Comparison of ENCODE assay signal across 8 mouse cellular contexts in the genomic region with DNA sequence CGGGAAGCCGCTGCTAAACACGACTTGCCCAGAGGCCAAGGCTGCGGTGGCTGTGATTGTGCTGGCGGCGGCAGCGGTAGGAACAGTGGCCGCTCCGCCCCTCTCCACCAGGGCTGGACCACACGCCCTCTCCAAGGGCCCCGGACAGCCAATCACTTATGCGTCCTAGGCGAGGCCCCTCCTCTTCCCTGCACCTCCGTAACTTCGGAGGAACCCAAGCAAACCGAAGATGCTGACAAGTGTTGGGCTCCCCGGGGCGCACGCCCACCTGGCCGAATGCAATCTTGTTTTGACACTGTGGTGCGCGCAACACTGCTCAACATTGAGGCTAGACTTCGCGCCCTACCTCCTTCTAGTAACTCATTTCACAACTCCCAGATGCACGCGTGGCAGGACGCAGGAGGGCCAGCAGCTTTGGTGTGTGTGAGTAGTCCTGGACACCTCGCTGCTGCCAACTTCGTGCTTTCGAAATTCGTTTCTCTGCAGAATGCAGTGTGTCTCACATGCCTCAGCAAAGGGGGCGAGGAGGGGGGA. TPM values are rescaled to one million over a fixed set of nuclear protein-coding genes. Genes with fewer than 3 reads are reported as not detected.
DNase-seq lines count a peak whose midpoint lies in the region; ATAC-seq and TF ChIP-seq lines count a peak whose summit lies in the region.

Gene Tll2, minus strand, starts transcription at position 25 of the 534 bp plus-strand sequence.

- ATAC-seq in forebrain, embryonic 11.5 days (replicated peaks; ENCODE audit: low FRiP score) = peak; percentile 95
- ATAC-seq in lung, postnatal 0 days = peak; percentile 98

- TF ChIP-seq EP300 in lung, postnatal 0 days (IDR thresholded peaks at IDR 0.05) = no peak

- peak within 1 kb of the TSS; percentile 43 for H3K4me3 ChIP-seq in forebrain, embryonic 11.5 days (ENCODE audit: low read depth, low read length)
- peak within 1 kb of the TSS; percentile 26 for H3K4me3 ChIP-seq in lung, postnatal 0 days (ENCODE audit: low read depth, low read length)

- H3K27ac ChIP-seq in forebrain, embryonic 11.5 days (ENCODE audit: low read depth, low read length) = no peak within 1 kb of the TSS
- no peak within 1 kb of the TSS for H3K27ac ChIP-seq in lung, postnatal 0 days (ENCODE audit: low read length)

- H3K27me3 ChIP-seq in forebrain, embryonic 11.5 days (ENCODE audit: control insufficient read depth, insufficient read depth, low read length) = peaks cover 33% of the 10 kb centered on the region
- H3K27me3 ChIP-seq in lung, postnatal 0 days (replicated peaks; ENCODE audit: insufficient read depth, low read length) = peaks cover 14% of the 10 kb centered on the region

- peak within 1 kb of the TSS; percentile 97 for H3K4me2 ChIP-seq in forebrain, embryonic 11.5 days (ENCODE audit: low read depth, low read length, severe bottlenecking)
- H3K4me2 ChIP-seq in lung, postnatal 0 days (replicated peaks; ENCODE audit: low read depth, low read length) = peak within 1 kb of the TSS; percentile 54

- H3K36me3 ChIP-seq in forebrain, embryonic 11.5 days (ENCODE audit: control insufficient read depth, insufficient read depth, low read length) = no peaks in the 10 kb centered on the region
- H3K36me3 ChIP-seq in lung, postnatal 0 days (ENCODE audit: insufficient read depth, low read length) = no peaks in the 10 kb centered on the region

- TF ChIP-seq CTCF in lung, postnatal 0 days (IDR thresholded peaks at IDR 0.05) = peak; percentile 12

- H3K9me3 ChIP-seq in forebrain, embryonic 11.5 days (ENCODE audit: control insufficient read depth, low read length) = no peaks in the 10 kb centered on the region
- no peaks in the 10 kb centered on the region for H3K9me3 ChIP-seq in lung, postnatal 0 days (ENCODE audit: low read length)

- 2% methylated on average over 32 of the region's 32 CpGs for WGBS in forebrain, embryonic 11.5 days
- 2% methylated on average over 32 of the region's 32 CpGs for WGBS in lung, postnatal 0 days

- DNase-seq in B cell, adult 2 months = peak; percentile 30 to 38
- peak; percentile 40 to 57 for DNase-seq in adrenal gland, adult 18-20 months (ENCODE audit: low spot score in 2 of 2)
- DNase-seq in forebrain, embryonic 11.5 days (ENCODE audit: low spot score) = peak; percentile 88
- DNase-seq in heart, postnatal 10 days = peak; percentile 66 to 70
- DNase-seq in kidney, postnatal 10 days = peak; percentile 71
- peak; percentile 83 for DNase-seq in lung, postnatal 0 days (ENCODE audit: low spot score)
- DNase-seq in ovary, postnatal 10 days (ENCODE audit: low spot score) = peak; percentile 26
- DNase-seq in urinary bladder, postnatal 25 days (ENCODE audit: low spot score) = peak; percentile 23

- H3K9ac ChIP-seq in forebrain, embryonic 11.5 days (ENCODE audit: low read length) = peak within 1 kb of the TSS; percentile 39
- no peak within 1 kb of the TSS for H3K9ac ChIP-seq in lung, postnatal 0 days (replicated peaks; ENCODE audit: low read depth)

- intact Hi-C loops in heart, postnatal 10 days (cut with DNase I) = no loop called here

- peaks cover 3% of the 10 kb centered on the region; the same call in 1 of the 2 replicates for H3K4me1 ChIP-seq in forebrain, embryonic 11.5 days (replicated peaks; ENCODE audit: control insufficient read depth, insufficient read depth, low read length)
- peaks cover 10% of the 10 kb centered on the region for H3K4me1 ChIP-seq in lung, postnatal 0 days (ENCODE audit: insufficient read depth, low read depth, low read length)

RNA-seq across cellular contexts. Expression of gene Tll2, which starts in this region (rescaled TPM):
- under 1 TPM in 1 of 2 experiments, not detected in 1; 0.06 TPM for total RNA-seq in adrenal gland, adult 18-20 months (2021)
- 0.95 and 1.1 TPM in 2 replicates for polyA plus RNA-seq in forebrain, embryonic 11.5 days (2014; fragmentation: Nextera tagmentation; extraction: Ambion mirVana)
- 1 to 10 TPM; 1.3 to 2.4 TPM for total RNA-seq in heart, postnatal 10 days (2021)
- polyA plus RNA-seq in lung, postnatal 0 days (2015; fragmentation: Nextera tagmentation; extraction: Ambion mirVana) = not detected in 2 replicates

Comparison
In these comparisons a context has a peak if more than half of its experiments do, and no peak if none do; other contexts are left out.
1. Peak in DNase-seq in adrenal gland, adult 18-20 months; RNA of the gene not detected or under 1 TPM.
2. Peak in DNase-seq, ATAC-seq, H3K4me3 ChIP-seq and H3K4me2 ChIP-seq in lung, postnatal 0 days; RNA of the gene not detected or under 1 TPM.
3. DNase-seq: peak in every context shown above with its lines; median percentile 88 in forebrain, embryonic 11.5 days; 83 in lung, postnatal 0 days; 71 in kidney, postnatal 10 days; 68 in heart, postnatal 10 days; 48 in adrenal gland, adult 18-20 months; 34 in B cell, adult 2 months; 26 in ovary, postnatal 10 days; 23 in urinary bladder, postnatal 25 days.